Mouse (Mus musculus) frontal cortex, postnatal 10 days (tissue): Measurements from ENCODE around the gene Tfeb.

Experiments
- DNase-seq, 2 experiments: peaks; one replicate each; pipeline ENCODE4 v3.0.0; 2022; ENCODE audit warnings: low spot score in 2 of 2, mixed read lengths in 1 of 2

Tfeb gene

GRCm38 (mm10) chr17:47712889-47713571 lies 23.8 kb upstream of the Tfeb start:
- DNase-seq = no peak

- no peak for DNase-seq
These were observed 21.8 kb upstream of the Tfeb start for GRCm38 (mm10) chr17:47715037-47715436.

DNA sequence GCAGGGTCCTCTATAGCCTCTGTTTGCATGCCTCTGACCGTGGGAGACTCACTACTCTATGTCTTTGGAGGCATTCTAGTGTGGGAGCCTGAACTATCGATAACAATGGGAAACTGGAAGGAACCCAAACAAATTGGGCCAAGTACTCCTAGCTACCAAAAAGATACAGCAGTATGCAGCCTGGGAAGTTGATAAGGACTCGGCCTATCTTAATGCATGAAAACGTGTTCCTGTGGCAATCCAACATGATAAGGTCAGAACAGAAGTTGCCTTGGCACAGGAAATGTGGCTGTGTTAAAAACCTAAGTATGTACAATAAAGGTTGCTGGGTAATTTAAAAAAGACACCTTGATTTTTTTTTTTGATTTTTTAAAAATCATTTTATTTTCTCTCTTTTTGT lies 15.6 kb upstream of the Tfeb start:
- DNase-seq = no peak

DNA sequence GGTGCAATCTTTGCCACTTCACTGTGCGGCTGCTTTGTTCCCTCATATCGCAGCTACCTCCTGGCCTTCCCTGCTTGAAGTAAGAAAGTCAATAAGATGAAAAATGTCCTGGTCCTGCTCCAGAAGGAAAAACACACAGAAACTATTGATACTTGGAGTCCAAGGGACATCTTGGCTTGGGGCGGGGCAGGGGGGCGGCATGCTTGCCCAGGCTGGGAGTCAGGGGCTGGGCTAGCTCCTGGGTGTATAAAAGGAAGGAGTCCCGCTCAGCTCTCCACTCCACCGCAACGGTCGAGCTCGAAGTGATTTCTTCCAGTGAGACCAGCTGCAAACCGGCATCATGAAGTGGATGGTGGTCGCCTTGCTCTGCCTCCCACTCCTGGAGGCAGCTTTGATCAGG lies 10.3 kb upstream of the Tfeb start, which contains the start of gene Pgc:
TSS of gene Pgc (plus strand) at position 277 of the 400 bp plus-strand sequence.
- no peak for DNase-seq

DNA sequence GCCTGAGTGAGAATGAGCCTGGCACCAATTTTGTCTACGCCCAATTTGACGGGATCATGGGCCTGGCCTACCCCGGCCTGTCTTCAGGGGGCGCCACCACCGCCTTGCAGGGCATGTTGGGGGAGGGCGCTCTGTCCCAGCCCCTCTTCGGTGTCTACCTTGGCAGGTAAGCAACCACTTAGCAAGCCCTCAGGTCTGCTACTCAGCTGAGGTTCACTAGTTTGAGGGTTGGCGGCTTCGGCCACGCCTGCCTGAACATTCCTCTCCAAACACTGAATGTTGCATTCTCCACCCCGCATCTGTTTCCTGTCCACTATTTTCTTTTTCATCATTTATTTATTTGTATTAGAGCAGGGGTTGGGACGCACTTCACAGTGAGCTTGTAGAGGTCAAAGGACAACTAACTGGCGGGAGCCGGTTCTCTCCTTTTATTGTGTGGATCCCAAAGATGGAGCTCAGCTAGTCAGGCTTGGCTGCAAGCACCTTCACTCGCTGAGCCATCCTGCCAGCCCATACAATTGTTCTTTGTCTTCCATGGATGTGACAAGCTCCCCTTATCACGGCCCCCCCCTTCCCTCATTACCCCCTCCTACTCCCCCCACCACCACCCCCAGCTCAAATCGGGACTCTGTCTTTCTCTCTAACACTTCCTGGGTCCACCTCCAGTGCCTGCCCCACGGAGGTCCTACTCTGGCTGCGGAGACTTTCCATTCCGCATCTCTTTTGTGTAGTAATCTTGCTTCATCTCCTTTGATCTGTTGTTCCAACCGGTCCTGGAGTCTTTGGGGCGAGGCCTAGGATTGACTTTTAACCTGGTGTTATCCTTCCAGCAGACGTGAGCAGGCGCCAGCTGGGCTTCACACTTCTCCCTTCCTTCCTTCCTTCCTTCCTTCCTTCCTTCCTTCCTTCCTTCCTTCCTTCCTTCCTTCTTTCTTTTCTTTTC lies 5.9 kb upstream of the Tfeb start:
- DNase-seq = no peak

GRCm38 (mm10) chr17:47735553-47736100 lies 1.2 kb upstream of the Tfeb start:
- no peak for DNase-seq

DNA sequence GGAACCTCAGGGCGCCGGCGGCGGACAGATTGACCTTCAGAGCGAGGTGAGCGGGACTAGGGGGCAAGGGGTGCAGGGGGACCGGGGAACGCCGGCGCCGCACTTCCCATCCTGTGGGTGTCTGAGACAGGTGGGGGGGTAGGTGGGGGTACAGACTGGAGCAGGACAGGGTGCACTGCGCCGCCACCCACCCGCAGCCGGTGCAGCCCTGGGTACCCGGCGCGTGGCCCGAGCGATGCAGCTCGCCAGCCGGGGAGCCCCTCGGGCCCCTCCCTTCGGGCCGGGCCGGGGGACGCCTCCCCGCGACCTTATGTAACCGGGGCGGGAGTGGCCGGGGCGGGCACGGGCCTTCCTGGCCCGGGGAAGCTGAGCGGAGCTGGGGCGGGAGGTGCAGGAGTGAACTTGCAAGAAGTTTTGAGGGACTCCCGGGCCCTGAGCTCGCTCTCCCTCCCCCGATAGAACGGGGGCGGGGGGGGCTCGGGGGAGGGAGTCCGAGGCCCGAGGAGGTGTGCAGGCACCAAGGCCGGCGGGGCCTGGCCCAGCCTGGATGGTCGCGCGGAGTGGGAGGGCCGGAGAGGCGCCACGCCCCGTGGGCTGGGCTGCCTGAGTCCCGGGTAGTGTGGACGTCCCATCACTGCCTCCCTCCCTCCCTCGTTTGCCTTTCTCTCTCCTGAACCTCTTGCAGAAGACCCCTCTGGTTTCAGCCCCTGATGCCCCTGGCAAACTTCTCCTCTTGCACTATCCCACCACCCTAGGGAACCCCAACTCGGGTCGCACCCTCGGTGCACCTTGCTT lies 638 bp downstream of the Tfeb start:
- peak; percentile 72 to 74 for DNase-seq

GRCm38 (mm10) chr17:47738066-47738878 lies 1.4 kb downstream of the Tfeb start:
- DNase-seq = peak; percentile 22 to 27

DNA sequence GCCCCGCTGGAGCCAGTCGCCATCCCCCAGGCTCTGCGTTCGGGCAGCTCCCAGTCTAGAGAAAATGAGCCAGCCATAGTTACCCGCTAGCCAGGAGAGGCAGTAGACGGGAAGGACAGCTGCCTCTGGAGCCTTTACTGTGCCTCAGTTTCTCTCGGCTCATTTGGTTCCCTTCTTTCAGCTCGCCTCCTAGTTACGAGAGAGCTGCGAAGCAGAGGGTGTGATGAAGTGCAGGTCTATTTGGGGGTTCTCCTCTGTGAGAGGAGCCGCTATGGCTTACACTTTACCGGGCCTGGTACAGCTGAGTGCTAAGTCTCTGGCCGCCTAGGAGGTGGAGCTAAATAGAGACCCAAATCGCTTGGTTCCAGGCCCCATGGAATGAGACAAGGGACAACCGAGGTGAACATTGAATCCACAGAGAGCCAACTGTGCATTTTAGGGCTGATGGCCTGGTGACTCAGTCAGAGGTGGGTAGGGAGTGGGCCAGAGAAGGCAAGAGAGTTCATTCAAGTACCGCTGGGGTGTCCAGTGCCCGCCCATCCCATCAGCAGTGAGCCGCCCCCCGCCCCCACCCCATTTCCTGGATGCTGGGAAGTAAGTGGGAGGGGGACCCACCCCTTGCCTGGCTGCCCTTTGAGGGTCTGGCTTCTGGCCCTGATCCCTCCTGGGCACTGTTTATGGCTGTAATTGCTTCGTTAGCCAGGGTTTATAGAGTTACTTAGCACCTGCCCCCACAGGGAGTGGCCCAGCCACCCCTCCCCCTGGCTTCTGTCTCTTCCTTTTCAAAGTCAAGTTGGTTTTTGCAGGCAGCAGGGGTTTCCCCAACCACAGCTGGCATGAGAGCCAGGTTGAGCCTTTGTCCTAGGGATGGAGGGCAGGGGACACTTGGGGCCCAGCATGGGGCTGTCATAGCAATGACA lies 2.3 kb downstream of the Tfeb start:
- no peak for DNase-seq

DNA sequence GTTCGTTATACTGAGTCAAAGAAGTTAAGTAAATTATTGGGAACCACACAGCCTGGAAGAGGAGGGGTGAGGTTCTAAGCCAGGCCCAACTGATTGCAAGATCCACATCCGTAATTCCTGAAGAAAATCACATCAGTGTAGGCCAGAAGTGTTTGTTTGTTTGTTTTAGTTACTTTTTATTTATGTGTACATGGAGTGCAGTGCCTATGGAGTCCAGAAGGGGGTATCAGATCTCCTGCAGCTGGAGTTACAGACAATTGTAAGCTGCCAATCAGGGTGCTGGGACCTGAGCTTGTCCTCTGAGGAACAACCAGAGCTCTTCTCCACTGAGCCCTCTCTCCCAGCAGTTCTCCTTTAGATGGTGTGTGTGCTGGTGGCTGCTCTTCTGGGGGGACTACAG lies 3.4 kb downstream of the Tfeb start:
- no peak for DNase-seq

GRCm38 (mm10) chr17:47742991-47743734 lies 6.3 kb downstream of the Tfeb start:
- no peak for DNase-seq

DNA sequence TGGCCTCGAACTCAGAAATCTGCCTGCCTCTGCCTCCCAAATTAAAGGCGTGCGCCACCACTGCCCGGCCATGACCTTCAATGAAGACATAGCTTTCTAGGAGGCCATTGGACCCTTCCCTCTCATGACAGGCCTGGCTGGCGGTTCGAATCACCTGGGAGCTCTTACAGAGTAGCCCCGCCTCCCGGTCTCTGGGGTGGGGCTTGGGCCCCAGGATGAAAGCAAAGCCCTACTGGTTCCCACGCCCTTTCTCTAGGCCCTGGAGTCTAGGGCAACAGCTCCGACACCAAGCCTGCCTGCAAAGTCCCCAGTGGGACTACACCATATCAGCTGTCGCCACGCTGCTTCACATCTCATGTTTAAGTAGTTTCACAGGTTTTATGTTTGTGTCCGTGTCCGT lies 7.3 kb downstream of the Tfeb start:
- no peak for DNase-seq

GRCm38 (mm10) chr17:47744746-47745368 lies 8.0 kb downstream of the Tfeb start:
- no peak for DNase-seq

DNA sequence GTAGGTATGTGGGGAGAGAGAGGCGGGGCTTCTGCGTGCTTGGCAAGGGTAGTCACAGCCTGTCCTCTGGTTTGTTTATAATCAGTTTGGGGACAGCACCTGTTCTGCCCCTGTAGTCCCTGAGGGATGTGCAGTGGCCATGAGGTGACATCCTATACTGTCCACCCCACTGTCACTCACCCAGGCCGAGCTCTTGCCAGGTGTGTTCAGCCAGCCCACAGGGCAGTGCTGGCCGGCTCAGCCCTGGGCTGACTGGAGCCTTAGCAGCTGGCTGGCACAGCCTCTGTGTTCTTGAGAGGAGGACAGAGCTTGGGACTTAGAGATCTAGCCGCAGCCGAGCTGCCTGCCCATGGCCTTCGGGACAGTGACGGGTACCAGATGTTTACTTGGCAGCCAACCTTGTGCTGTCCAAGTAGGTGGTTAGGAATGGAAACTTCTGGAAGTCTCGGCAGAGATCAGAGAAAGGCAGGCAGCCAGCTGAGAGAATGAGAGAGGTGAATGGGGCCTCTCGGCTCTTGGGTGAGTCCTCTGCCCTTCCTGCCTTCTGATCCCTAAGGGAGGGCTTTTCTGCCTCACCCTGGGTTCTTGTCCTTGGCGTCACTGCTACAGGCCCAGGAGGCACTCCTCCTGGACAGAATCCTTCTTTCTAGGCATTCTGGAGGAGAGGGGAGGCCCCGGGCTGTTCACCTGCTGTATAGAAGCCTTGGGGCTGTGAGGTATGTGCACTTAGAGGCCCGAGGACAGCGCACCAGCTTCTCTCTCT lies 12.1 kb downstream of the Tfeb start:
- no peak for DNase-seq

GRCm38 (mm10) chr17:47749626-47750025 lies 12.8 kb downstream of the Tfeb start:
- DNase-seq = no peak

GRCm38 (mm10) chr17:47750101-47750500 lies 13.3 kb downstream of the Tfeb start:
- DNase-seq = no peak

GRCm38 (mm10) chr17:47751811-47752210 lies 15.0 kb downstream of the Tfeb start:
- no peak for DNase-seq
